Mouse (Mus musculus) monocyte, adult 59 days (primary cell): ENCODE measurements around the gene B630019K06Rik. TPM values are rescaled to one million over a fixed set of nuclear protein-coding genes. Genes with fewer than 3 reads are reported as not detected.

Experiments
- total RNA-seq, 2 experiments: library from RNA; stranded (reverse); gene quantifications; one replicate each; pipeline ENCODE4 v1.2.4; 2023

B630019K06Rik gene
- under 1 TPM; 0.27 to 0.60 TPM for total RNA-seq

DNA sequence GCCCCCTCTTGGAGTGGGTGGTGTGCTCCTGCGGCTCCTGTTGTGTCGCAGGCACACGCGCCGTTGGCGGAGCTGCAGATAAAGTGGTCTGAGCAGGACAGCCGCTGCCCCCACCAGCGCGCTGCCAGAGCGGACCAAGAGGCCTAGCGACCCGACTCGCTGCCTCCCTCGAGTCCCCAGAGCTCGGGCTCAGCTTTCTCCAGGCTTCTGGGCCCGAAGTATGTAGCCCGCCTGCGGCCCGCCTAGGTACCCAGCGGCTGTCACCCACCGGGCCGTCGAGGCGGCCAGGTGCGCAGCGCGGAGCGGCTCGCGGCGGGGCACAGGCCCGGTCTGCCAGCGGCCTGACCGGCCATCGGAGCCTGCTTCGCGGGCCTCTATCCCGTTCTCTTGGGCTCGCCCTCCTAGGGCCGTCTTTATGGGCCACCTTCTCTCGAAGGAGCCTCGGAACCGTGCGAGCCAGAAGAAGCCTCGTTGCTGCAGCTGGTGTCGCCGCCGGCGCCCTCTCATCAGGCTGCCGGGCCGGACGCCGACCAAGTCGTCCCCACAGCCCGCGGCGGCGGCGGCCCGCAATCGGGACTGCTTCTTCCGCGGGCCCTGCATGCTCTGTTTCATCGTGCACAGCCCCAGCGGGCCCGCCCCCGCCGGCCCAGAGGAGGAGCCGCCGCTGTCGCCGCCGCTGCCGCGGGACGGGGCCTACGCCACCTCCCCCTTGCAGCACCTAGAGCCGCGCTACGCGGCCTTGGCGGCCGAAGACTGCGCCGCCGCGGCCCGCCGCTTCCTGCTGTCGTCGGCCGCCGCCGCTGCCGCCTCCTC, at the start of gene B630019K06Rik:
Gene B630019K06Rik (plus strand): TSS at position 40 of the 813 bp plus-strand sequence.

DNA sequence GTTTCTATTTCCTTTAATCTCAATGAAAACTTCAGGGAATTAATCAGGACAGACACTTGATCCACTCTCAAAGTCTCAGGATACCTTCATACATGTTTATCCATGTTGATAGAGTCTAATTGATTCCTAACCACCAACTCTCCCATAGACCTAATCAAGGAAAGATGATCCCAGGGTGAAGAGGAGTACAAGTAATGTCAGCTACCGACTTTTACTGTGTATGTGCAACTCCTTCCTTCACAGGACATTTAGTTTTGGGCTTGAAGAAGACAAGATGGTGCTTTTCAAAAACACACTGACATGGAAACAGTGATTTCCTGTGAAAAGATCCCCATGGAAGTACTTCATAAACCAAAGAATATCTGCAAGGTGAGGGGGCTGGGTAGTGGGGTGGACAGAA, 48.5 kb upstream of the B630019K06Rik start, which contains the start of gene Gm6592:
Gene Gm6592 (plus strand): TSS at position 301 of the 400 bp plus-strand sequence.

DNA sequence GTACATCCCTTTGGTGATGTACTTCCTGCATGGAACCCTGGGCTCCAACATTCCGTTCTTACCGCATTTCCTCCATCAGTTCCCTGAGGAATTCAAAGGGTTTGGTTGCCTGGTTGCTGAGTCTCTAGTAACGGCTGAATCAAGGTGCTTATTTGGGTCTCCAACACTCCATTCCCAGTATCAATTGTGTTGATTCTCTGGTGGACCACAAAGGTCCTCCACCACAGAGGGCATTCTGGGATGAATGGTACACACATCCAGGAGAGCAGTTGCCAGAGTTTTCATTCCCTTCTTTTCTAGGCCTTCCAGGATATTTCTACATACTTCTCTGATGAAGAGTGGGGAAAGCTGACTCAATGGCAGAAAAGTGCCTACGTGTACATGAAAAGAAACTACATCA, 18.2 kb upstream of the B630019K06Rik start, which contains the start of gene Gm5751:
Gene Gm5751 (plus strand): TSS at position 301 of the 400 bp plus-strand sequence.

Other genes with a start within 250 kb of the B630019K06Rik start
- not detected for gene Ssxb8, start 201.5 kb upstream of the B630019K06Rik start, total RNA-seq
- gene Ssx9, start 143.9 kb upstream of the B630019K06Rik start, total RNA-seq = not detected
- not detected for gene Ssxb5, start 88.7 kb upstream of the B630019K06Rik start, total RNA-seq
- gene Gm6592, start 48.4 kb upstream of the B630019K06Rik start, total RNA-seq = not detected
- gene Gm5751, start 18.1 kb upstream of the B630019K06Rik start, total RNA-seq = not detected
- gene Fthl17b, start 70.6 kb downstream of the B630019K06Rik start, total RNA-seq = not detected
- gene Fthl17c, start 84.2 kb downstream of the B630019K06Rik start, total RNA-seq = not detected
- not detected for gene Fthl17d, start 94.4 kb downstream of the B630019K06Rik start, total RNA-seq
- gene Fthl17e, start 141.1 kb downstream of the B630019K06Rik start, total RNA-seq = not detected
- gene Fthl17f, start 170.6 kb downstream of the B630019K06Rik start, total RNA-seq = not detected
- gene 4930402K13Rik, start 212.2 kb downstream of the B630019K06Rik start, total RNA-seq = not detected